In genomic region chr13:83131982-83132354, GRCm38 (mm10) we compare ENCODE assay signal across 22 mouse cellular contexts.
DNase-seq lines count a peak whose midpoint lies in the region; ATAC-seq and TF ChIP-seq lines count a peak whose summit lies in the region.
"Had no signal": no experiment of that assay in that cellular context is flagged by ENCODE, and none has a peak within 500 bp of the region (broad histone marks: within the 10 kb centered on the region; RNA-seq: fewer than 3 reads in every experiment).

No protein-coding gene starts in this region.

- no peaks in the 10 kb centered on the region for H3K9me3 ChIP-seq in forebrain, embryonic 16.5 days (ENCODE audit: control insufficient read depth, low read length)
- no peaks in the 10 kb centered on the region for H3K9me3 ChIP-seq in forebrain, embryonic 13.5 days (replicated peaks)
- H3K9me3 ChIP-seq in midbrain, embryonic 11.5 days (ENCODE audit: control insufficient read depth, low read length) = no peaks in the 10 kb centered on the region
- no peaks in the 10 kb centered on the region for H3K9me3 ChIP-seq in midbrain, postnatal 0 days (ENCODE audit: low read length)
- H3K9me3 ChIP-seq in midbrain, embryonic 15.5 days = no peaks in the 10 kb centered on the region
- H3K9me3 ChIP-seq in midbrain, embryonic 16.5 days (replicated peaks; ENCODE audit: control insufficient read depth, low read length, poor library complexity, severe bottlenecking) = no peaks in the 10 kb centered on the region
- H3K9me3 ChIP-seq: forebrain, embryonic 10.5 days; hindbrain, embryonic 12.5 days had no signal

- WGBS in forebrain, embryonic 16.5 days = 28% methylated on average over 1 of the region's 1 CpGs
- WGBS in forebrain, embryonic 13.5 days = 11% methylated on average over 1 of the region's 1 CpGs
- 28% methylated on average over 1 of the region's 1 CpGs for WGBS in midbrain, embryonic 11.5 days
- 24% methylated on average over 1 of the region's 1 CpGs for WGBS in midbrain, postnatal 0 days
- 16% methylated on average over 1 of the region's 1 CpGs for WGBS in midbrain, embryonic 15.5 days
- WGBS in midbrain, embryonic 16.5 days = 18% methylated on average over 1 of the region's 1 CpGs

- no peak overlapping the region for H3K9ac ChIP-seq in forebrain, embryonic 16.5 days (replicated peaks; ENCODE audit: low read depth, low read length)
- no peak overlapping the region for H3K9ac ChIP-seq in forebrain, embryonic 13.5 days
- no peak overlapping the region for H3K9ac ChIP-seq in midbrain, embryonic 11.5 days (ENCODE audit: low read length)
- no peak overlapping the region for H3K9ac ChIP-seq in midbrain, postnatal 0 days (replicated peaks; ENCODE audit: low read length, poor library complexity, severe bottlenecking)
- H3K9ac ChIP-seq in midbrain, embryonic 15.5 days = no peak overlapping the region
- H3K9ac ChIP-seq in midbrain, embryonic 16.5 days (ENCODE audit: low read depth, low read length) = 0 out of 2 replicates have a peak overlapping the region, but pooled peaks have one; percentile 7
- H3K9ac ChIP-seq: forebrain, postnatal 0 days; hindbrain, embryonic 12.5 days had no signal

- H3K4me1 ChIP-seq in forebrain, embryonic 16.5 days (replicated peaks; ENCODE audit: control insufficient read depth, insufficient read depth, low read length) = peaks cover 2% of the 10 kb centered on the region; the same call in 1 of the 2 replicates
- peaks cover 7% of the 10 kb centered on the region for H3K4me1 ChIP-seq in forebrain, embryonic 13.5 days
- peaks cover 10% of the 10 kb centered on the region; the same call in 1 of the 2 replicates for H3K4me1 ChIP-seq in midbrain, embryonic 11.5 days (ENCODE audit: control insufficient read depth, insufficient read depth, low read length)
- H3K4me1 ChIP-seq in midbrain, postnatal 0 days (ENCODE audit: insufficient read depth, low read length) = no peaks in the 10 kb centered on the region
- peaks cover 6% of the 10 kb centered on the region; the same call in 1 of the 2 replicates for H3K4me1 ChIP-seq in midbrain, embryonic 15.5 days
- H3K4me1 ChIP-seq in midbrain, embryonic 16.5 days (ENCODE audit: control insufficient read depth, insufficient read depth, low read length) = peaks cover 6% of the 10 kb centered on the region; the same call in 1 of the 2 replicates

- no peaks in the 10 kb centered on the region for H3K36me3 ChIP-seq in forebrain, embryonic 16.5 days (ENCODE audit: control insufficient read depth, insufficient read depth)
- H3K36me3 ChIP-seq in forebrain, embryonic 13.5 days (ENCODE audit: poor library complexity, severe bottlenecking) = no peaks in the 10 kb centered on the region
- H3K36me3 ChIP-seq in midbrain, embryonic 11.5 days (ENCODE audit: control insufficient read depth, insufficient read depth, low read length) = no peaks in the 10 kb centered on the region
- H3K36me3 ChIP-seq in midbrain, postnatal 0 days (ENCODE audit: insufficient read depth, low read length) = no peaks in the 10 kb centered on the region
- H3K36me3 ChIP-seq in midbrain, embryonic 15.5 days (replicated peaks) = no peaks in the 10 kb centered on the region
- H3K36me3 ChIP-seq in midbrain, embryonic 16.5 days (ENCODE audit: control insufficient read depth, insufficient read depth, low read length) = no peaks in the 10 kb centered on the region
- H3K36me3 ChIP-seq: forebrain, embryonic 10.5 days; hindbrain, embryonic 12.5 days had no signal

- ATAC-seq in forebrain, embryonic 16.5 days = no peak
- no peak for ATAC-seq in forebrain, embryonic 13.5 days
- peak; percentile 63 for ATAC-seq in midbrain, embryonic 11.5 days (ENCODE audit: low FRiP score)
- no peak for ATAC-seq in midbrain, postnatal 0 days (ENCODE audit: low FRiP score)
- no peak for ATAC-seq in midbrain, embryonic 15.5 days (replicated peaks)
- ATAC-seq in midbrain, embryonic 16.5 days = no peak
- ATAC-seq: CD4-positive, CD25-positive, alpha-beta regulatory T cell, adult 4 months; inflammation-experienced regulatory T-cells, adult 6 months had no signal

- no peaks in the 10 kb centered on the region for H3K27me3 ChIP-seq in forebrain, embryonic 16.5 days (replicated peaks; ENCODE audit: control insufficient read depth, insufficient read depth, low read length)
- no peaks in the 10 kb centered on the region for H3K27me3 ChIP-seq in forebrain, embryonic 13.5 days
- H3K27me3 ChIP-seq in midbrain, embryonic 11.5 days (ENCODE audit: control insufficient read depth, insufficient read depth, low read length) = no peaks in the 10 kb centered on the region
- H3K27me3 ChIP-seq in midbrain, postnatal 0 days (ENCODE audit: insufficient read depth, low read length) = no peaks in the 10 kb centered on the region
- no peaks in the 10 kb centered on the region for H3K27me3 ChIP-seq in midbrain, embryonic 15.5 days (replicated peaks)
- no peaks in the 10 kb centered on the region for H3K27me3 ChIP-seq in midbrain, embryonic 16.5 days (ENCODE audit: control insufficient read depth, insufficient read depth, low read depth, low read length)
- H3K27me3 ChIP-seq: hindbrain, embryonic 12.5 days had no signal

- no peak for DNase-seq in midbrain, embryonic 11.5 days (ENCODE audit: low spot score, missing footprints)
- no peak for DNase-seq in midbrain, postnatal 0 days (ENCODE audit: low spot score)
- DNase-seq: adrenal gland, adult 2 months; adrenal gland, postnatal 14 days; cerebellum, adult 11 months; cerebellum, adult 2 months; cerebellum, adult 9-11 months; cerebellum, postnatal 25 days; gastrocnemius, adult 2 months; gastrocnemius, postnatal 14 days; heart, adult 11 months had no signal

- peak overlapping the region; percentile 58 for H3K27ac ChIP-seq in forebrain, embryonic 16.5 days (ENCODE audit: low read length)
- no peak overlapping the region for H3K27ac ChIP-seq in forebrain, embryonic 13.5 days
- no peak overlapping the region for H3K27ac ChIP-seq in midbrain, embryonic 11.5 days (ENCODE audit: low read depth, low read length)
- no peak overlapping the region for H3K27ac ChIP-seq in midbrain, postnatal 0 days (ENCODE audit: low read depth, low read length)
- no peak overlapping the region for H3K27ac ChIP-seq in midbrain, embryonic 15.5 days
- no peak overlapping the region for H3K27ac ChIP-seq in midbrain, embryonic 16.5 days (ENCODE audit: low read length)
- H3K27ac ChIP-seq: forebrain, embryonic 10.5 days; gastrocnemius, adult 2 months; hindbrain, embryonic 12.5 days; hindbrain, postnatal 0 days had no signal

- no peak for TF ChIP-seq CTCF in midbrain, postnatal 0 days (IDR thresholded peaks at IDR 0.05)

- no peak overlapping the region for H3K4me3 ChIP-seq in forebrain, embryonic 16.5 days (replicated peaks; ENCODE audit: low read length)
- no peak overlapping the region for H3K4me3 ChIP-seq in forebrain, embryonic 13.5 days
- no peak overlapping the region for H3K4me3 ChIP-seq in midbrain, embryonic 11.5 days (ENCODE audit: low read depth, low read length)
- no peak overlapping the region for H3K4me3 ChIP-seq in midbrain, postnatal 0 days (ENCODE audit: low read depth, low read length)
- H3K4me3 ChIP-seq in midbrain, embryonic 15.5 days = no peak overlapping the region
- no peak overlapping the region for H3K4me3 ChIP-seq in midbrain, embryonic 16.5 days (ENCODE audit: low read depth, low read length)
- H3K4me3 ChIP-seq: forebrain, embryonic 10.5 days; gastrocnemius, adult 2 months; hindbrain, embryonic 12.5 days had no signal

- H3K4me2 ChIP-seq in forebrain, embryonic 16.5 days (ENCODE audit: low read length) = no peak overlapping the region
- H3K4me2 ChIP-seq in forebrain, embryonic 13.5 days = no peak overlapping the region
- H3K4me2 ChIP-seq in midbrain, embryonic 11.5 days = no peak overlapping the region
- H3K4me2 ChIP-seq in midbrain, postnatal 0 days (ENCODE audit: low read depth, low read length, poor library complexity, severe bottlenecking) = no peak overlapping the region
- H3K4me2 ChIP-seq in midbrain, embryonic 15.5 days = 0 out of 2 replicates have a peak overlapping the region, but pooled peaks have one; percentile 17
- H3K4me2 ChIP-seq in midbrain, embryonic 16.5 days (ENCODE audit: low read length) = peak overlapping the region; percentile 19; the same call in 1 of the 2 replicates
- H3K4me2 ChIP-seq: heart, embryonic 11.5 days; hindbrain, embryonic 12.5 days had no signal

Comparison
In these comparisons a context has a peak if more than half of its experiments do, and no peak if none do; other contexts are left out.
1. H3K4me2 ChIP-seq: peak in midbrain, embryonic 15.5 days (single experiment) and midbrain, embryonic 16.5 days (single experiment); none in forebrain, embryonic 16.5 days (single experiment), forebrain, embryonic 13.5 days (single experiment), midbrain, embryonic 11.5 days (single experiment) and midbrain, postnatal 0 days (single experiment).